ENCODE assay signal across 8 mouse cellular contexts in genomic region chr1:79775927-79776458, GRCm38 (mm10). TPM values are rescaled to one million over a fixed set of nuclear protein-coding genes. Genes with fewer than 3 reads are reported as not detected.
A peak's percentile ranks its signal among the peaks of the same experiment; 100 is the strongest.
DNase-seq lines count a peak whose midpoint lies in the region; ATAC-seq lines count a peak whose summit lies in the region.

Mrpl44 (plus strand) TSS chr1:79776018.
Wdfy1 (minus strand) TSS chr1:79776143.

- peak within 1 kb of the TSS; percentile 66 to 73 for H3K4me3 ChIP-seq in heart, embryonic 14.5 days (ENCODE audit: control insufficient read depth in 1 of 2, insufficient read depth in 1 of 2, low read depth in 1 of 2, low read length in 2 of 2)
- H3K4me3 ChIP-seq in liver, embryonic 13.5 days (replicated peaks), result peak within 1 kb of the TSS; percentile 87
- H3K4me3 ChIP-seq in stomach, embryonic 16.5 days (replicated peaks; ENCODE audit: low read length), result peak within 1 kb of the TSS; percentile 97

- H3K27me3 ChIP-seq in heart, embryonic 14.5 days (ENCODE audit: control insufficient read depth, insufficient read depth, low read length), result no peaks in the 10 kb centered on the region
- H3K27me3 ChIP-seq in liver, embryonic 13.5 days, result no peaks in the 10 kb centered on the region
- no peaks in the 10 kb centered on the region for H3K27me3 ChIP-seq in stomach, embryonic 16.5 days (ENCODE audit: control insufficient read depth, insufficient read depth, low read length)

- ATAC-seq in CD4-positive, CD25-positive, alpha-beta regulatory T cell, adult 4 months, result peak; percentile 99
- peak; percentile 98 for ATAC-seq in heart, embryonic 14.5 days (ENCODE audit: insufficient number of reproducible peaks, insufficient read depth, low FRiP score, low read depth)
- peak; percentile 100 for ATAC-seq in liver, embryonic 13.5 days (ENCODE audit: low read depth)
- ATAC-seq in stomach, embryonic 16.5 days (ENCODE audit: insufficient read depth, low FRiP score), result peak; percentile 99

- under 1% methylated on average over 38 of the region's 38 CpGs for WGBS in heart, embryonic 14.5 days
- under 1% methylated on average over 38 of the region's 38 CpGs for WGBS in liver, embryonic 13.5 days (ENCODE audit: insufficient replicate concordance)
- WGBS in stomach, embryonic 16.5 days, result under 1% methylated on average over 38 of the region's 38 CpGs

- H3K9ac ChIP-seq in heart, embryonic 14.5 days (ENCODE audit: low read length), result peak within 1 kb of the TSS; percentile 83
- H3K9ac ChIP-seq in liver, embryonic 13.5 days, result peak within 1 kb of the TSS; percentile 84
- peak within 1 kb of the TSS; percentile 95 for H3K9ac ChIP-seq in stomach, embryonic 16.5 days (ENCODE audit: low read length)

- H3K4me1 ChIP-seq in heart, embryonic 14.5 days (ENCODE audit: control insufficient read depth in 2 of 2, insufficient read depth in 2 of 2, low read length in 2 of 2), result no peaks in the 10 kb centered on the region
- peaks cover 16% of the 10 kb centered on the region for H3K4me1 ChIP-seq in liver, embryonic 13.5 days (replicated peaks)
- H3K4me1 ChIP-seq in stomach, embryonic 16.5 days (ENCODE audit: control insufficient read depth, insufficient read depth, low read length), result no peaks in the 10 kb centered on the region

- H3K9me3 ChIP-seq in heart, embryonic 14.5 days (ENCODE audit: control insufficient read depth, low read length), result no peaks in the 10 kb centered on the region
- H3K9me3 ChIP-seq in liver, embryonic 13.5 days (replicated peaks), result no peaks in the 10 kb centered on the region
- H3K9me3 ChIP-seq in stomach, embryonic 16.5 days (replicated peaks; ENCODE audit: control insufficient read depth, low read length), result no peaks in the 10 kb centered on the region

- DNase-seq in c-Kit-negative CD71-positive TER-119-positive erythroid progenitor cells, embryonic 14.5 days (ENCODE audit: low read depth, low spot score), result peak; percentile 79
- peak; percentile 97 for DNase-seq in fibroblast of lung, adult 2 months (ENCODE audit: low read depth)
- peak; percentile 98 for DNase-seq in kidney, postnatal 14 days
- DNase-seq in liver, embryonic 13.5 days, result peak; percentile 89
- DNase-seq in neural tube, embryonic 10.5 days (ENCODE audit: extremely low spot score, low spot score), result peak; percentile 99

- peak within 1 kb of the TSS; percentile 47 to 78 for H3K27ac ChIP-seq in heart, embryonic 14.5 days (replicated peaks in 1 of 2; ENCODE audit: control insufficient read depth in 1 of 2, insufficient read depth in 1 of 2, low read depth in 2 of 2, low read length in 2 of 2)
- peak within 1 kb of the TSS; percentile 73 for H3K27ac ChIP-seq in liver, embryonic 13.5 days
- peak within 1 kb of the TSS; percentile 85 for H3K27ac ChIP-seq in stomach, embryonic 16.5 days (ENCODE audit: low read length)

- H3K36me3 ChIP-seq in heart, embryonic 14.5 days (ENCODE audit: control insufficient read depth, insufficient read depth, low read length), result peaks cover 33% of the 10 kb centered on the region
- H3K36me3 ChIP-seq in liver, embryonic 13.5 days, result peaks cover 31% of the 10 kb centered on the region
- H3K36me3 ChIP-seq in stomach, embryonic 16.5 days (ENCODE audit: control insufficient read depth, insufficient read depth, low read length), result peaks cover 4% of the 10 kb centered on the region; the same call in 1 of the 2 replicates

- H3K4me2 ChIP-seq in heart, embryonic 14.5 days (ENCODE audit: low read length), result peak within 1 kb of the TSS; percentile 61
- H3K4me2 ChIP-seq in liver, embryonic 13.5 days, result peak within 1 kb of the TSS; percentile 77
- H3K4me2 ChIP-seq in stomach, embryonic 16.5 days (ENCODE audit: low read depth, low read length), result peak within 1 kb of the TSS; percentile 74

RNA-seq across cellular contexts. Expression of gene Mrpl44, which starts in this region (rescaled TPM):
- 10 to 100 TPM; 53.9 to 63.6 TPM for polyA plus RNA-seq in CD4-positive, CD25-positive, alpha-beta regulatory T cell, adult 4 months (2017; shearing (Covaris generic))
- polyA plus RNA-seq in heart, embryonic 14.5 days (2014; fragmentation: Nextera tagmentation; extraction: Ambion mirVana), result 43.1 and 45.6 TPM in 2 replicates
- polyA plus RNA-seq in liver, embryonic 13.5 days (2015; fragmentation: Nextera tagmentation; extraction: Ambion mirVana), result 32.3 and 34.9 TPM in 2 replicates
- 47.6 and 51.0 TPM in 2 replicates for polyA plus RNA-seq in stomach, embryonic 16.5 days (2015; fragmentation: Nextera tagmentation; extraction: Ambion mirVana)

RNA-seq across cellular contexts. Expression of gene Wdfy1, which starts in this region (rescaled TPM):
- polyA plus RNA-seq in CD4-positive, CD25-positive, alpha-beta regulatory T cell, adult 4 months (2017; shearing (Covaris generic)), result 10 to 100 TPM; 26.5 to 28.1 TPM
- polyA plus RNA-seq in heart, embryonic 14.5 days (2014; fragmentation: Nextera tagmentation; extraction: Ambion mirVana), result 28.5 and 33.7 TPM in 2 replicates
- polyA plus RNA-seq in liver, embryonic 13.5 days (2015; fragmentation: Nextera tagmentation; extraction: Ambion mirVana), result 14.4 and 14.5 TPM in 2 replicates
- 32.9 and 41.8 TPM in 2 replicates for polyA plus RNA-seq in stomach, embryonic 16.5 days (2015; fragmentation: Nextera tagmentation; extraction: Ambion mirVana)

Comparison
In these comparisons a context has a peak if more than half of its experiments do, and no peak if none do; other contexts are left out.
1. Peak in every context shown above with its lines: DNase-seq, ATAC-seq, H3K4me3 ChIP-seq and H3K27ac ChIP-seq.